Mouse (Mus musculus) lung, adult 2 months (tissue): ENCODE data around the gene 4930415L06Rik.

Experiments
- CTCF ChIP-seq: fragments of 200-500 bp; IDR thresholded peaks from 2 replicates; pipeline ENCODE4 v1.5.1; 2011; ENCODE audit warnings: mild to moderate bottlenecking, low read length, control low read depth; ENCODE audit not compliant: insufficient read depth
- POLR2A ChIP-seq: fragments of 200-500 bp; IDR thresholded peaks from 2 replicates; pipeline ENCODE4 v1.6.1; 2011; ENCODE audit warnings: low read depth, mild to moderate bottlenecking, control low read depth, low read length, borderline replicate concordance; ENCODE audit errors: extremely low read depth

DNA sequence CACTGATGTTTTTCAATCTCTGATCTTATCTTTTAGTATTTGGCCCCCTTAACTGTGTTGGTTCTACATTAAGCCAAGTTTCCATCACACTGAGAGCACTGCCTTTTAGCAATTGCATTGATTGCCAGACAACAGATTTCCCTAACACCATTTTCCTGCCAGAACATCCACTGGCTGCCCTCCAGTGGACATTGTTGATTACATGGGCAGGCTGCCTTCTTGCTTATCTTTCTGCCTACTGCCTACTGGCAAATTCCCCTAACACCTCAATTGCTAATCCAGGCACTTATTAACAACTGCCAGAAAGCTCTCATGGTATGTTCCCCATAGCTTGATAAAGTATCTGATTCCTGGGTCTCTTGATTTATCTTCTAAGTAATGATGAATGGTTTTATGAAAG lies 46.0 kb upstream of the 4930415L06Rik start:
- no peak for TF ChIP-seq CTCF
- TF ChIP-seq POLR2A: no peak
